Mouse (Mus musculus) small intestine, adult 2 months (tissue): ENCODE measurements at regions not wholly inside any gene's neighbourhood (a gene's known extent, or its start where the extent isn't known, plus 50 kb on each side); places are given as distances from the start of the nearest gene placed in this dataset.

Source experiments
- H3K27ac ChIP-seq: fragments of 200-500 bp; 2 replicates; pipeline ENCODE4 v1.5.1; 2012; ENCODE audit warnings: low read depth, low read length, control low read depth, inconsistent platforms; ENCODE audit not compliant: insufficient read depth
- H3K27me3 ChIP-seq: fragments of 200-500 bp; 2 replicates; pipeline ENCODE4 v1.6.1; 2012; ENCODE audit warnings: mild to moderate bottlenecking, moderate library complexity, low read length, inconsistent platforms; ENCODE audit not compliant: control insufficient read depth, insufficient read depth
- H3K36me3 ChIP-seq: fragments of 200-500 bp; 2 replicates; pipeline ENCODE4 v1.6.1; 2012; ENCODE audit warnings: mild to moderate bottlenecking, low read length, control low read depth, inconsistent platforms; ENCODE audit not compliant: control insufficient read depth, insufficient read depth
- H3K4me1 ChIP-seq: fragments of 200-500 bp; 2 replicates; pipeline ENCODE4 v1.6.1; 2012; ENCODE audit warnings: low read length, inconsistent platforms, mixed read lengths; ENCODE audit not compliant: control insufficient read depth, insufficient read depth, insufficient read length
- H3K4me3 ChIP-seq: fragments of 200-500 bp; 2 replicates; pipeline ENCODE4 v1.5.1; 2012; ENCODE audit warnings: low read depth, mild to moderate bottlenecking, control low read depth, inconsistent platforms, low read length, moderate library complexity
- CTCF ChIP-seq: fragments of 200-500 bp; IDR thresholded peaks from 2 replicates; pipeline ENCODE4 v1.5.1; 2012; ENCODE audit warnings: low read depth, mild to moderate bottlenecking, control low read depth, inconsistent platforms, low read length, moderate library complexity, mixed read lengths; ENCODE audit not compliant: insufficient replicate concordance, insufficient read length; ENCODE audit errors: extremely low read depth
- POLR2A ChIP-seq: fragments of 200-500 bp; IDR thresholded peaks from 2 replicates; pipeline ENCODE4 v1.6.1; 2012; ENCODE audit warnings: low read depth, mild to moderate bottlenecking, control low read depth, inconsistent platforms, low read length, moderate library complexity
- WGBS: fragments of 180-500 bp; shearing (Covaris S2); methylation state at CpG from one replicate; pipeline ENCODE4 v1.1.7; 2018; 5-methylcytosine and 5-hydroxymethylcytosine counted together

GRCm38 (mm10) chr11:113071942-113072341, 289.9 kb downstream of the Sox9 start:
- H3K27ac ChIP-seq, result no peak overlapping the region
- no peaks in the 10 kb centered on the region for H3K36me3 ChIP-seq
- 41% methylated on average over 10 of the region's 10 CpGs for WGBS
- H3K4me1 ChIP-seq, result no peaks in the 10 kb centered on the region
- H3K4me3 ChIP-seq, result no peak overlapping the region
- TF ChIP-seq CTCF (no peak), POLR2A (no peak)
- H3K27me3 ChIP-seq, result no peaks in the 10 kb centered on the region

DNA sequence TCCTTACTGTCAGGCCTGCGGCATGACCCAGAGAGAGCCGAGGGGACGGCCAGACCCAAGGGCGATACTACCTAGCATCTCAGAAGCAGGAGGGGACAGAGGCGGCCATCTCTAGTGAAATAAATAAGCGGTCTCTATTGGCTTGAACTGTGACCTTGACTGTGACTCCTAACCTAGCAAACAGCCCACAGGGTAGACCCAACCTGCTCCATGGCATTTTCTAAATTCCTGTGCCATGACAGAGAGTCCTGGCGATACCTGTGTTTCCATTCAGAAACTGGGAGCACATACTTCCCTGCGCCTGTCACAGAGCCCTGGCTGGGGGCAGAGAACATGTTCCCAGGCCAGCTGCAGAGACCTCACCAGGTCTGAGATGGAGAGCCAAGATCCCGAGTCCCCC, 292.3 kb downstream of the Sox9 start:
- no peak overlapping the region for H3K4me3 ChIP-seq
- no peaks in the 10 kb centered on the region for H3K36me3 ChIP-seq
- no peak overlapping the region for H3K27ac ChIP-seq
- H3K27me3 ChIP-seq, result no peaks in the 10 kb centered on the region
- 88% methylated on average over 9 of the region's 9 CpGs for WGBS
- TF ChIP-seq CTCF (no peak), POLR2A (no peak)
- H3K4me1 ChIP-seq, result no peaks in the 10 kb centered on the region

- WGBS, result 95% methylated on average over 4 of the region's 4 CpGs
Measured at GRCm38 (mm10) chr11:113076371-113076770, 294.3 kb downstream of the Sox9 start.

GRCm38 (mm10) chr11:113080311-113080710, 298.3 kb downstream of the Sox9 start:
- H3K36me3 ChIP-seq, result no peaks in the 10 kb centered on the region
- H3K4me3 ChIP-seq, result no peak overlapping the region
- no peak overlapping the region for H3K27ac ChIP-seq
- H3K27me3 ChIP-seq, result no peaks in the 10 kb centered on the region
- peaks cover 12% of the 10 kb centered on the region for H3K4me1 ChIP-seq
- no peak for TF ChIP-seq CTCF
- TF ChIP-seq POLR2A, result no peak
- 84% methylated on average over 2 of the region's 2 CpGs for WGBS

More at GRCm38 (mm10) chr11:113076371-113076770, 294.3 kb downstream of the Sox9 start:
- no peaks in the 10 kb centered on the region for H3K27me3 ChIP-seq
- H3K4me1 ChIP-seq, result no peaks in the 10 kb centered on the region
- no peak overlapping the region for H3K4me3 ChIP-seq
- H3K36me3 ChIP-seq, result no peaks in the 10 kb centered on the region
- TF ChIP-seq CTCF (no peak), POLR2A (no peak)
- no peak overlapping the region for H3K27ac ChIP-seq

GRCm38 (mm10) chr11:113084442-113084841, 302.4 kb downstream of the Sox9 start:
- 46% methylated on average over 6 of the region's 6 CpGs for WGBS
- TF ChIP-seq CTCF (no peak), POLR2A (no peak)
- H3K36me3 ChIP-seq, result no peaks in the 10 kb centered on the region

GRCm38 (mm10) chr11:113085556-113085955, 303.5 kb downstream of the Sox9 start:
- Histone ChIP-seq H3K27me3 (no peaks in the 10 kb centered on the region), H3K27ac (no peak overlapping the region)

More at GRCm38 (mm10) chr11:113084442-113084841, 302.4 kb downstream of the Sox9 start:
- Histone ChIP-seq H3K27me3 (no peaks in the 10 kb centered on the region), H3K4me3 (no peak overlapping the region), H3K4me1 (peaks cover 14% of the 10 kb centered on the region), H3K27ac (peak overlapping the region; percentile 44)

DNA sequence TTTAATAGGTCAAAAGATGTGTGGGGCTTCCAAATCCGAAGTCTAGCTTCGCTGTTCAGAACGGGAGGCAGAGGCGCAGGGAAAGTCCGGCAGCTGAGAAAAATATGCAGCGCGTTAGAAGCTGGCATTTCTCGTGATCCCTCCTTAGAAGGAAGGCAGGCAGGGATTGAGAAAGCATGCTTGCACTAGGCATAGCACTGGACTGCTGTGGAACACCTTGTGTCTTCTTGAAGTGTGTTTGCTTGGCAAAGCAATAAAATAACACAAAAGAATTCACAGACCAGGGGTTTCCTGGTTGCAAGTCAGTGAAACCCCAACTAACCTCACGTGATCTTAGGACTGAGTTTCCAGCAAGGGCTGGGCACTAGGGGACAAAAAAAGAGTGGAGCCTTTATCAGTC, 305.1 kb downstream of the Sox9 start:
- H3K4me1 ChIP-seq, result peaks cover 14% of the 10 kb centered on the region
- H3K27me3 ChIP-seq, result no peaks in the 10 kb centered on the region
- H3K36me3 ChIP-seq, result no peaks in the 10 kb centered on the region
- H3K27ac ChIP-seq, result peak overlapping the region; percentile 74
- peak overlapping the region; percentile 40 for H3K4me3 ChIP-seq
- TF ChIP-seq CTCF (no peak), POLR2A (no peak)
- WGBS, result 29% methylated on average over 9 of the region's 9 CpGs

More at GRCm38 (mm10) chr11:113085556-113085955, 303.5 kb downstream of the Sox9 start:
- Histone ChIP-seq H3K4me3 (no peak overlapping the region), H3K36me3 (no peaks in the 10 kb centered on the region), H3K4me1 (peaks cover 14% of the 10 kb centered on the region)
- TF ChIP-seq CTCF (no peak), POLR2A (no peak)
- WGBS, result 53% methylated on average over 9 of the region's 9 CpGs
